Mouse (Mus musculus): Measurements from ENCODE around the gene Aicda. TPM values are rescaled to one million over a fixed set of nuclear protein-coding genes. Genes with fewer than 3 reads are reported as not detected.

Aicda gene
- total and polyA plus RNA-seq, 2 experiments from 2014 or later: not detected

DNA sequence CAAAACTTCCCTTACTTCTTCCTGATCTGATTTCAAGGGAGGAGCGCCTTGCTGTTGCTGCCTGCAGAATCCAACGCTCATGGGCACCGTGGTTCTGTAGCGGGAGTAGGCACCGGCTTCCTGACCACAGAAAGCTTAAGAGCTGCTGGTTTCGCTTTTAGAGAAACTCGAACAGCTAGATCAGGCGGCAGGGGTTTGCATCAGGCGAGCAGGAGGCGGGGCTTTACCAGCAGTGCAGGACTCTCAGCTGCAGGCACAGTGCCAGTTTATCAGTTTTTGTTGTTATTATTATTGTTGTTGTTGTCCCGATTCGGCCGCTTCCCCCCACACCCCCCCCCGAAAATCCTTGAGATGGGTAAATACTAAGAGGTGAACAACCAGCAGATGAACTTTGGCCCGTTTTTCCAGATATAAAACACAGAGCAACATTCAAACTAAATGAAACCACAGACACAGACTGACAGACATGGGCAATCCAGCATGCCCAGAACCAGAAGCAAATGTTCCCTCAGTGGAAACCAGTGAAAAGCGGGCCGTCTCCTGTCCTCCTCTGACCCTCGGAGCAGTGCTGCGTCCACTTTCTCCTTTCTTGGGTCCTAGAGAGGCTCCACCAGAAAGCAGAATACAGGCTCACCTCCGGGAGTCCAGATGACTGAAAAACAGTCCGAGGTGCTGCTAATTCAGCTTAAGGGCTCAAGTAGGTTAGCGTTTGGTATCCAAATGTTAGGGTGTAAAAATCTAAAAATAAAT lies 48.8 kb downstream of the Aicda start, which contains the start of gene Apobec1:
TSS of gene Apobec1 (minus strand) at position 203 of the 750 bp plus-strand sequence.
- H3K4me2 ChIP-seq (ENCODE audit: low read depth, low read length): peak within 1 kb of the TSS; percentile 79
- DNase-seq (ENCODE audit: low spot score) (peak; percentile 77), ATAC-seq (ENCODE audit: insufficient read depth, low read depth) (peak; percentile 83)
- no peaks in the 10 kb centered on the region for H3K9me3 ChIP-seq (replicated peaks; ENCODE audit: control insufficient read depth, low read length)
- peak within 1 kb of the TSS; percentile 70 for H3K9ac ChIP-seq (replicated peaks; ENCODE audit: low read depth, low read length)
- peak within 1 kb of the TSS; percentile 78 for H3K27ac ChIP-seq (ENCODE audit: low read depth)
- no peaks in the 10 kb centered on the region for H3K27me3 ChIP-seq (ENCODE audit: control insufficient read depth, insufficient read depth, low read length)
- WGBS: 2% methylated on average over 22 of the region's 22 CpGs
- no peaks in the 10 kb centered on the region for H3K4me1 ChIP-seq (ENCODE audit: control insufficient read depth, insufficient read depth)
- no peak for TF ChIP-seq EP300 (IDR thresholded peaks at IDR 0.05; ENCODE audit: low read depth)
- no peak for TF ChIP-seq CTCF (IDR thresholded peaks at IDR 0.05; ENCODE audit: low read depth)
- H3K4me3 ChIP-seq (ENCODE audit: low read depth, low read length): peak within 1 kb of the TSS; percentile 69
- H3K36me3 ChIP-seq (replicated peaks; ENCODE audit: control insufficient read depth, insufficient read depth, low read length): no peaks in the 10 kb centered on the region

DNA sequence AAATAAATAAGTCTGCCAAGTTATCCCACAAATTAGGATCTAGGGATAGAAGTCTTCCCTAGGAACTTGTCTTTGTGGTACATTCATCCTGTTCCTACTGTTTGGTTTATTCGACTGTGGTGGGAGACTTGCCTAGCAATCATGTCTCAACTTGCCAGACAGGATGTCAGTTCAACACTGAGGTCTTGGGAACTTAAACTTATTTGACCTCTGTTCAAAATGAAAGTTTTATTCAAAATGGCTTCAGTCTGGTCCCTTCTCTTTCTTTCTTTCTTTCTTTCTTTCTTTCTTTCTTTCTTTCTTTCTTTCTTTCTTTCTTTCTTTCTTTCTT lies 49.4 kb downstream of the Aicda start:
- TF ChIP-seq CTCF (IDR thresholded peaks at IDR 0.05; ENCODE audit: low read depth): no peak
- TF ChIP-seq EP300 (IDR thresholded peaks at IDR 0.05; ENCODE audit: low read depth): no peak
- H3K27ac ChIP-seq (ENCODE audit: low read depth): peak overlapping the region; percentile 78
- H3K4me3 ChIP-seq (ENCODE audit: low read depth, low read length): peak overlapping the region; percentile 69
- no peaks in the 10 kb centered on the region for H3K27me3 ChIP-seq (ENCODE audit: control insufficient read depth, insufficient read depth, low read length)
- H3K36me3 ChIP-seq (replicated peaks; ENCODE audit: control insufficient read depth, insufficient read depth, low read length): no peaks in the 10 kb centered on the region
- peak overlapping the region; percentile 79 for H3K4me2 ChIP-seq (ENCODE audit: low read depth, low read length)
- H3K4me1 ChIP-seq (ENCODE audit: control insufficient read depth, insufficient read depth): no peaks in the 10 kb centered on the region
- no peak for DNase-seq (ENCODE audit: low spot score)
- no peaks in the 10 kb centered on the region for H3K9me3 ChIP-seq (replicated peaks; ENCODE audit: control insufficient read depth, low read length)
- peak overlapping the region; percentile 70 for H3K9ac ChIP-seq (replicated peaks; ENCODE audit: low read depth, low read length)
- no peak; the same call in 1 of the 2 replicates for ATAC-seq (ENCODE audit: insufficient read depth, low read depth)
- 17% methylated on average over 1 of the region's 1 CpGs for WGBS

DNA sequence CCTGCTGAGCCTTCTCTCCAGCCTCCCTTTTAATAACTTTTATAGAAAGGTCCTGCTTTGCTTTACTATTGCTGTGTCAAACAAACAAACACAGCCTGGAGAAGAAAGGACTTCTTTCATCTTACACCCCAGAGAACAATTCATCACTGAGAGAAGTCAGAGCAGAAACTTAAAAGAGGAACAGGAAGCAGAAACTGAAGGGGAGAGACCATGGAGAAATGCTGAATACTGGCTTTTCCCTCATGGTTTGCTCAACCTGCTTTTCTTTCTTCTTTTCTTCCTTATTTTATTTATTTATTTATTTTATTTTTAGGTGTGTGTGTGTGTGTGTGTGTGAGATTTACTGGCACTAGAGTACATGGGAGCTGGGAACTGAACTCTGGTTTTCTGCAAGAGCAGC lies 50.7 kb downstream of the Aicda start:
- H3K36me3 ChIP-seq (replicated peaks; ENCODE audit: control insufficient read depth, insufficient read depth, low read length): no peaks in the 10 kb centered on the region
- no peak overlapping the region for H3K4me2 ChIP-seq (ENCODE audit: low read depth, low read length)
- H3K4me3 ChIP-seq (ENCODE audit: low read depth, low read length): no peak overlapping the region
- TF ChIP-seq CTCF (IDR thresholded peaks at IDR 0.05; ENCODE audit: low read depth): no peak
- no peak for TF ChIP-seq EP300 (IDR thresholded peaks at IDR 0.05; ENCODE audit: low read depth)
- H3K27me3 ChIP-seq (ENCODE audit: control insufficient read depth, insufficient read depth, low read length): 0 out of 2 replicates have a peak, but pooled peaks cover under 1% of the 10 kb centered on the region
- no peak overlapping the region for H3K9ac ChIP-seq (replicated peaks; ENCODE audit: low read depth, low read length)
- DNase-seq (ENCODE audit: low spot score) (no peak), ATAC-seq (ENCODE audit: insufficient read depth, low read depth) (no peak)
- no peaks in the 10 kb centered on the region for H3K4me1 ChIP-seq (ENCODE audit: control insufficient read depth, insufficient read depth)
- no peak overlapping the region for H3K27ac ChIP-seq (ENCODE audit: low read depth)
- H3K9me3 ChIP-seq (replicated peaks; ENCODE audit: control insufficient read depth, low read length): no peaks in the 10 kb centered on the region

DNA sequence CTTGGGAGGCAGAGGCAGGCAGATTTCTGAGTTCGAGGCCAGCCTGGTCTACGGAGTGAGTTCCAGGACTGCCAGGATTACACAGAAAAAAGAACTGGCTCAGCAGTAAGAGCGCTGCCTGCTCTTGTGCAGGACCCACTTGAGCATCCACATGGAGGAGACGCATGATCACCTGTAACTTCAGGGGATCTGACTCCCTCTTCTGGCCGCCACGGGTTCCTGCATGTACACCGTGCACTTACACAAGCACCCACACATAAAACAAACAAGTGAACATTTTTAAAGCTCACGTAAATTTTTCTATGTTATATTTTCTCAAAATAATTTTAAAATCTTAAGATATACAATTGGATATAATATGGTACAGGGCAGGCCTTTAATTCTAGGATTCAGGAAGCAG lies 51.9 kb downstream of the Aicda start:
- no peaks in the 10 kb centered on the region for H3K4me1 ChIP-seq (ENCODE audit: control insufficient read depth, insufficient read depth)
- WGBS: 87% methylated on average over 8 of the region's 8 CpGs
- H3K36me3 ChIP-seq (replicated peaks; ENCODE audit: control insufficient read depth, insufficient read depth, low read length): no peaks in the 10 kb centered on the region
- TF ChIP-seq CTCF (IDR thresholded peaks at IDR 0.05; ENCODE audit: low read depth) (0 out of 2 replicates have a peak, but pooled peaks have one; percentile 5), EP300 (IDR thresholded peaks at IDR 0.05; ENCODE audit: low read depth) (no peak)
- peaks cover 3% of the 10 kb centered on the region; the same call in 1 of the 2 replicates for H3K27me3 ChIP-seq (ENCODE audit: control insufficient read depth, insufficient read depth, low read length)
- no peak overlapping the region for H3K27ac ChIP-seq (ENCODE audit: low read depth)
- ATAC-seq (ENCODE audit: insufficient read depth, low read depth): no peak
- no peak overlapping the region for H3K4me2 ChIP-seq (ENCODE audit: low read depth, low read length)
- H3K9ac ChIP-seq (replicated peaks; ENCODE audit: low read depth, low read length): no peak overlapping the region
- H3K9me3 ChIP-seq (replicated peaks; ENCODE audit: control insufficient read depth, low read length): no peaks in the 10 kb centered on the region
- no peak overlapping the region for H3K4me3 ChIP-seq (ENCODE audit: low read depth, low read length)
- DNase-seq (ENCODE audit: low spot score): no peak

DNA sequence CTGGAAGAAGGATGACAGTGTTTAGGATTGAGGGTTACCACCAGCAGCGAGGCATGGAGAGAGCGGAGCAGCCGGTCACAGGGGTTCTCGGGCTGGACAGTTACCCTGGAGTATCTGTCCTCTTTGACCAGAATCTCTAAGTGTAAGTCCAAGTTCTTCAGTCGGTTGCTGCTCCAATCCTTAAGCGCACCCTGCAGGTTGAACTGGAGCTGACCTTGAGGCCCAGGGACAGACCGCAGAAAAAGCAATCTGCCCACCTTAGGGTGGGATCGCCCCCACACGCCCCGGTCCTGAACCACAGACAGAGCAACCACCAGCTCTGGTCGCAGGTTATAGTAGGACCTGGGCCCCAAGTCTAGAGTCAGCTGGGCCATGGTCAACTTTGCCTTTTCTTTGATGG lies 53.1 kb downstream of the Aicda start:
- ATAC-seq (ENCODE audit: insufficient read depth, low read depth) (no peak), DNase-seq (ENCODE audit: low spot score) (no peak)
- H3K36me3 ChIP-seq (replicated peaks; ENCODE audit: control insufficient read depth, insufficient read depth, low read length): no peaks in the 10 kb centered on the region
- H3K27ac ChIP-seq (ENCODE audit: low read depth): no peak overlapping the region
- H3K4me1 ChIP-seq (ENCODE audit: control insufficient read depth, insufficient read depth): no peaks in the 10 kb centered on the region
- WGBS: 90% methylated on average over 11 of the region's 11 CpGs
- H3K4me3 ChIP-seq (ENCODE audit: low read depth, low read length): no peak overlapping the region
- TF ChIP-seq EP300 (IDR thresholded peaks at IDR 0.05; ENCODE audit: low read depth) (no peak), CTCF (IDR thresholded peaks at IDR 0.05; ENCODE audit: low read depth) (no peak)
- H3K9me3 ChIP-seq (replicated peaks; ENCODE audit: control insufficient read depth, low read length): no peaks in the 10 kb centered on the region
- no peak overlapping the region for H3K9ac ChIP-seq (replicated peaks; ENCODE audit: low read depth, low read length)
- no peak overlapping the region for H3K4me2 ChIP-seq (ENCODE audit: low read depth, low read length)
- peaks cover 3% of the 10 kb centered on the region; the same call in 1 of the 2 replicates for H3K27me3 ChIP-seq (ENCODE audit: control insufficient read depth, insufficient read depth, low read length)

All from heart, postnatal 0 days (tissue).